Mouse (Mus musculus) mesoderm, embryonic 11.5 days (tissue): ENCODE measurements at regions not wholly inside any gene's neighbourhood (a gene's known extent, or its start where the extent isn't known, plus 50 kb on each side); places are given as distances from the start of the nearest gene placed in this dataset.

Experiments used
- DNase-seq: peaks from one replicate; pipeline ENCODE4 v3.0.0-alpha.2; 2012; ENCODE audit warnings: low read depth, low spot score

DNA sequence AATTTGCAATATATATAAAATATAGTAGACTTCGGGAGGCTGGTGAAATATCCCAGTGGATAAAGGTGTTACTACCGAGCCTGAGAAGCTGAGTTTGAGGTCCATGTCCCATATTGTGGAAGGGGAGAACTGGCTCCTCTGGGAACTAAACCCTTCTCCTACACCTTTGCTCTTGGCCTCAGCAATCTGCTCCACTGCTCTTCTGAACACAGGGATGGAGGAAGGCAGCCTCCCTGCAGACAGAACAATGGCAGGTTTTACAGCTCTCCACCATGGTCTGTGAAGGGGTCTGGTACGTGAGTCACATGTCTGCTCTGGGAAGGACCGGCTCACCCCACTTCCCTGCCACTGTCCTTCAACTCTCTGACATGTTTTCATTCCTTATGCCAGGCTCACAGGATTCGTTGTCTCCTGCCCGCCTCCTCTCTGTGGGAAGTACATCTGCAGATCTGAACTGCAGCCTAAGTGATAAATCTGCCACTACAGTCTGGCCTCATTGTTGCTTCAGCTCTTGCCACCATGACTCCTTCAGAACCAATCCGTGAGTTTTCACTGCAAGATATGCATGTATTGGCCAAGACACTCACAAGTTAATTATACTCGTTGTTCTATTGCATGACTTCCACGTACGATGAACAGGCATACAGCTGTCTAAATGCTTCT is 220.0 kb upstream of the Gm9767 start:
- DNase-seq: peak; percentile 53

GRCm38 (mm10) chr10:25844348-25844747 is 233.7 kb upstream of the Gm9767 start:
- DNase-seq: no peak

- DNase-seq: no peak
Measured at GRCm38 (mm10) chr10:25829275-25829674, 248.8 kb upstream of the Gm9767 start.

DNA sequence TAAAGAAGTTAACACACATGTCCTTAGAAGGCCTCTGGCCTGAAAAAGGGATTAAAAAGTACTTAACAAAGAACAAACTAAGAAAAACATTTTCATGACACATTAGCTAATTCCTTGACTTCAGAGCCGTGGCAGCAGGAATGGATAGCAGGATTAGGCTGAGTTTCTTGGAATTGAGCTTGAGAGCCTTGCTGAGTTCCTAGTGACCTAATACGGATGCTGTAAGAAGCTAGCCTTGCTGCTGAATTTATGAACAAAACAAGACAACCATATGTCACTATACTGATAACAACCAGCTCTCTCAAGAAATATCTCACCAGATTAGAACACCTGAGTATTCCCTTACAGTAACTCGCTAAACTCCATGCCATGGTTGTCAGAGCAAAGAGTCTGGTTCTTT is 268.2 kb upstream of the Smlr1 start:
- no peak for DNase-seq

DNA sequence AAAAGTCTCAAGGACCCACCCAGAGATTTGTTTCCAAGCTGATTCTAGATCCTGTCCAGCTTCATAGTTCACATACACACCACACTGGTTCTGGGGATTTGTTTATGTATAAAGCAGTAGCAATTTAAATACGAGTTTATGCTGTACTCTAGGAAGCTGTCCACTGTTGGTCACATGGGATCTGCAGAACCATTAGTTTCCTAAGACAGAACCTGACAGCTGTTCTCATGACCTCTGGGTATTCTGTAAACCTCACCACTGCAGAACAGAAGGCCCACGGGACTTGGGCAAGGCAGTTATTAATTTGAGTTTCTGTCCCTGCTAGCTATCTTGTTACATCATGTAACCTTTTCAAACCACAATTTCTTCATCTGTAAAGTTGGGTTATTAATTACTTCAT is 265.4 kb upstream of the Smlr1 start:
- DNase-seq: peak; percentile 11

DNA sequence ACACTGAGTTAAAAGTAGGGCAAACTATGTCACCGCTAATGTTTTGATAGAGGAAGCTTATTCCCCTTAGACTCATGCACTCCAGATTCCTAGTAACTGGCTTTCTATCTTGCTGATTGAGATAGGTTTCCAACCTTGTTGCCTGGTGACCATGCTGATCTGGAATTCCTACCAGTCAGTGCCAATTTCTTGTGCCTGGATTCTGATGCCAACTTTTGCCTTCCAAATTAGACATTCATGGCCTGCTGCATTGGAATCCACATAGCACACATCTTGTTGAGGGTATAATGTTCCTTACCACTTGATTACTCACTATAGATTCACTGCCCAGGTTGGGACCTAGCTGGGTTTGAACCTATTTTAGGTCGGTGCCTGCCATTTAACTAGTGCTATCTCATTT is 262.8 kb upstream of the Smlr1 start:
- DNase-seq: no peak

DNA sequence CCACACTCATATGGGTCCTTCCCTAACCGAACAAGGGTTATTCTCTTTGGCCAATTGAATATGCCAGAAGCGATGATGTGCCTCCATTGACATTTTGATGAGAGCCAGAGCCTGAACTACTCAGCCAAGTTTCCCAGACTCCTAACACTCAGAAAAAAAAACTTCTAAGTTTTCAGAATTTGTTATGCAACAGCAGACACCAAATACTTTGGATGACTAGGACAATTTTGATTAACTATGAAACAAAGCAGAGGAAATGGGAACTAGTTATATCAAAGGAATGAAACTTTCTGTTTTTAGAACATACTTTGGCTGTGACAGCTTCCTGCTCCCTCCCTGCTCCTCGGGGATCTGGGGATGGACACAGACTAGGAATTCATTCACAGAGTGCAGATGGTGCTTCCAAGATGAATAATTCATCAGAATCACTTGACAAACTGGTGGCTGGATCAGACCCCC is 254.3 kb upstream of the Smlr1 start:
- DNase-seq: no peak

DNA sequence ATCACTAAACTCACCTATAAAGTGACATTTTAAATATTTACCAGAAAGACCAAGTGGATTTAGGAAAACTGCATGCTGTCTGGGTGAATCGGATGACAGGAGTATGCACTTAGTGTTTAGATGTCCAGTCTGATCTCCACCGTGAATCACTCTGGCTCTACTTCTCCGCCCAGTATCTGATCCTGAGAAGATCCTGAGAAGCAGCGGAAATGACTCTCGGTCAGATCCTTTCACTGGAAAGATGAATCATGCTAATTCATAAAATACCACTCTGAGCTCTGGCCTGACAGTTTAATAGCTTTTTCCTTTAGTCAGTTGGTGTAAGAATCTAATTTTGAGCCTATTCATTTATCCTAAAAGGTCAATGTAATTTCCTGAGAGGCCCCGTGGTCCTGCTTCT is 252.6 kb upstream of the Smlr1 start:
- no peak for DNase-seq

GRCm38 (mm10) chr10:25788004-25788403 is 251.9 kb upstream of the Smlr1 start:
- DNase-seq: no peak

GRCm38 (mm10) chr10:25783861-25784260 is 247.8 kb upstream of the Smlr1 start:
- DNase-seq: no peak

- no peak for DNase-seq
Measured at GRCm38 (mm10) chr10:25779476-25779875, 243.4 kb upstream of the Smlr1 start.

DNA sequence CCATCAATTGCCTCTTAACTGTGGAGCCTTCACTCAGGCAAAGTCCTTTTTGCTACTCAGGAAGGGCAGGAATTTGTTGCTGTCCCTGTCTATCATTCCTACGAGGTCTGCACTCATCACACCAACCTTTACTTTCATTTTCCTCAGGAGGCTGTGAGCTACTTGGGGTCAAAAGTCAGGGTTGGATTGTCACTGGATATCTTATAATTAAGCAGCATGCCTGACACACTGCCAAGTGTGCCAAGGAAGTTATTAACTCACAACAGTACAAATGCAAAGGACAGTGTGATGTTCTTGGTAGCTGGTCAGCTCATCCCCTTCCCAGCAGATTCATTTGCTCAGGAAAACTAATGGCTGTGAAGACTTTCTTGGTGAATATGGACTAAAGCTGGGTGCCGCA is 241.7 kb upstream of the Smlr1 start:
- DNase-seq: no peak

DNA sequence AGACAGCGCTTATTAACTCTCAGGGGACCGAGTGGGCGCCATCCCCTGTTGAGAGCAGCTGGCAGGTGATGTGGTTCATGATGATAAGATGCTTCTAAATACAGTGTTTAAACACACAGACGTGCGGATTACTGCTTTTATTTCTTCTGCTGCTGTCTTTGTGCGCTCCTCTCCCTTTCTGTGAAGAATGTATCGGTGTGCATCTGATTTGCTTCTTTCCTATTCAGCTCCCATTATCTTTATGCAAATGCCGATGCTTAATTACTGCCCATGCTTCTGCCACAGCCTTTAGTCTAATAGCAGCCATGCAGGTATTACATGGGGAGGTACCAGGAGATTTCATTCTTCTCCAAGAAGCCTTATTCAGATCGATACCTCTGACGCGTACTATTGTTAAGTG is 240.6 kb upstream of the Smlr1 start:
- DNase-seq: no peak

- no peak for DNase-seq
Measured at GRCm38 (mm10) chr10:25770051-25770450, 234.0 kb upstream of the Smlr1 start.

DNA sequence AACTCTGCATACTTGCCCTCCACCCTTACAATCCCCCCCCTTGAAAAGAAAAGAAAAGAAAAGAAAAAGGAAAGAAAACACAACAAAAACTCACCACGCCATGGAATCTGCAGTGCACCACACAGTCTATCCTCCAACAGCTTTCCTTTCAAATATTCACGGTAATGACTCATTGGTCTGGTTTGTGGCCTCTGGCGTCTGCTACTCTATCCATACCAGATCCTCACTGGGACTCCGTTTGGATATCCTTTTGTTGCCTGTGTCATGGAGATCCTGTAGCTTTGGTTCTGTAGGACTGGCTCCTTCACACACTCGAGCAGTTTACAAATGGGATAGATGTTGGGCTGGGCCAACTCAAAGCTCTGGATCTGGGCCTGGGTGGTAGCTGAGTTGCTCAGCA is 232.4 kb upstream of the Smlr1 start:
- DNase-seq: no peak

DNA sequence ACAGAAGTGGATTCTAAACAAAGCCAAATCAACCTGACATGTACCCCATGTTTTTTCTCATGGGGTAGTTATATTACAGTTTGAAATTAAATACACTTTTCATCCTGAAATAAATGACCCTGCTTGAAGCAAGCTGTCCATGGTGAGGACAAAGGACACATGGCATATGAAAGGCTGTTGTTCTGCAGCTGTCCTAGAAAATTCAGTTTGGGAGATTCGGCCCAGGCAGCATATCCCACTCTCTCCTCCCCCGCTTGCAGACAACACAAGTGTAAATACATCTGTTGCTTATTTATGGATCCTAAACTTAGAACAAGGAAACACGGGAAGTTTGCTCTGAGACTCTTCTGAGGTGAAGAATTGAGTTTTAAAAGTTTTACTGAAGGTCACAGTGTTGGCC is 218.2 kb upstream of the Smlr1 start:
- no peak for DNase-seq

DNA sequence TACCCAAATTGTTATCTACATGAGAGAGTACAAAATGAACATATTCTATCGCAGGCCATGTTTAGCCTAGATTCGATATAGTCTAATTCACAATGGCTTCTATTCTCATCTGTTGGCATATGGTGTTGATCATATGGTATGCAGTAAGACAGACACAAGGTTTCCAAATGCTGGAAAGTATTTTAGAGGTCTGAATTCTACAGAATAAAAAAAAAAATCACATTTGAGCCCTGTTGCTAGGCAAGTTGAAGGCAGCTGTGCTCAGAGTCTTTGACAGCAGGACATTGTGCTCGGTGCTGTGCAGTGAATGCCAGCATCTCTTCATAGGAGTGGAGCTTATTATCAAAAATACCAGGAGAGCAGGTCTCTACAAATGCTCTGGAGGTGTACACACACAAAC is 206.6 kb upstream of the Smlr1 start:
- no peak for DNase-seq

DNA sequence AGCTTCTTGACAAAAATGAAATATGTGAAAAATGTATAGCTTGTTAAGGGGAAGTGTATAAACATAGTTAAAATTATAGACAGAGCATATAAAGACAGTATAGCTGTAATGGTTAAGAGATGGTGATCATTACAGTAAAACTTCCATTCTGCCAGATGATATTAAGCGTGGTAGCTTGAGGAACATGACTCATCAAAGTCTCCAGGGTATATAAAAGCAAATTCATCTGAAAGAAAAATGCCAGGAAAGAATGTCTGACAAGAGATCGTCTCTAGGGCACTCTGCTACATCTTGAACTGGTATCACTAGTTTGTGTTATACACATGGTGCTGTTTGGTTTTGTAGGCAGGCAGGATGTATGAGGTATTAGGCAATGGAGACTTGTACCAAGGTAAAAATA is 204.9 kb upstream of the Smlr1 start:
- DNase-seq: no peak

DNA sequence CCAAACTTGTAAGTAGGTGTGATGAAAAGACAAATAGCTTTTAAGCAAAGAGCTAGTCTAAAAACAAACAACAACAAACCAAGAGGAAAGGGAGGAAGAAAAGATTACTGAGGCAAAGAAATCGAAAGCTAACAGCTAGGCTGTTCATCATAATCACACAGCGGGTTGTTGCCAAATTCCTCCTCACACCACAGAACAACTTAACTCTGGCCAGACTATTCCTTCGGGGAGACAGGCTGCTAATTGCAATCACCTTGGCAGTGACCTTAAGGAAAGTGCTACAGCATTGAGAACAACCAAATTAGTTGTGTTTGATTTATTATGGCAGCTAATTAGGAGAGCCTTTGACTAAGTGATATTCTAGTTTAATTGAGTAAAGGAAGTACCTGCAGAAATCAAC is 194.4 kb upstream of the Smlr1 start:
- no peak for DNase-seq

- DNase-seq: no peak
Measured at GRCm38 (mm10) chr10:25723966-25724365, 187.9 kb upstream of the Smlr1 start.

DNA sequence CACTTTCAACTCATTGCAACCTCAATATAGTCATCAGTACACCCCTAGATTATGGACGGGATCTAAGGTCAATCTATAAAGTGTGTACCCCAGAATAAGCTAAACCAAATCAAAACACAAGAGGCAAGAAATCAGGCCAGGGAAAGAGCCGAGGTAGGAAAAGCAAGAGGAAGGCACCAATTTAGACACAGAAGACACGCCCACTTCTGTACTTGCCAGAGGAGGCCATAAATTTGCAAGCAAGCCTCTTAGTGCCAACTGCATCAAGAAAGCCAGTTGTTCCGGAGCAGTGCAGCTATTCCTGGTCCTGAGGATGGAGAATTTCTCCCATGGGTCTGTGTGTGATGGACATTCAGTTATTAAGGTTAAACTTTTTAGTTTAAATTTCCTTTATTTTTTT is 179.7 kb upstream of the Smlr1 start:
- no peak for DNase-seq

- DNase-seq: no peak
Measured at GRCm38 (mm10) chr10:25714636-25715035, 178.6 kb upstream of the Smlr1 start.

- no peak for DNase-seq
Measured at GRCm38 (mm10) chr10:25714041-25714440, 178.0 kb upstream of the Smlr1 start.

DNA sequence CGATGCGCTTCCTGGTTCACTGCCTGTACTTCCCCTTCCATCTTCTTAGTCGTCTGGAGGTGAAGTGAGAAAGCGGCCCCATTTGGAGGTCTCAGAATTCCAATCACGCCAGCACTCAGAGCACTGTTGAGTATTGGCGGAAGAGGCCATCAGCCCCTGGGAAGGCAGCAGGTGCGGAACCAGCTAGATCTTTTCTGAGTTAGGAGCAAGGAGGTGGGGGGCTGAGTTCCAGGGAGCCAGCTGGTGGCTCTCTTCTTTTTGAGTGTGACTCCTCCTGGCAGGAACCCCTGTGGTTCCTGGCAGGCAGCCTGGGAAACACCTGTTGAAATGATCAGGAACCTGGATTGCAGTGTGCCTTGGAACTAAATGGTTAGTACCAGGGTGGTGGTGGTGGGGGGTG is 171.9 kb upstream of the Smlr1 start:
- peak; percentile 20 for DNase-seq
